Mouse (Mus musculus): ENCODE results near the gene Rnf8. TPM values are rescaled to one million over a fixed set of nuclear protein-coding genes. Genes with fewer than 3 reads are reported as not detected.

The Rnf8 gene
- polyA plus RNA-seq, 2 experiments = 55.5 to 75.4 TPM

DNA sequence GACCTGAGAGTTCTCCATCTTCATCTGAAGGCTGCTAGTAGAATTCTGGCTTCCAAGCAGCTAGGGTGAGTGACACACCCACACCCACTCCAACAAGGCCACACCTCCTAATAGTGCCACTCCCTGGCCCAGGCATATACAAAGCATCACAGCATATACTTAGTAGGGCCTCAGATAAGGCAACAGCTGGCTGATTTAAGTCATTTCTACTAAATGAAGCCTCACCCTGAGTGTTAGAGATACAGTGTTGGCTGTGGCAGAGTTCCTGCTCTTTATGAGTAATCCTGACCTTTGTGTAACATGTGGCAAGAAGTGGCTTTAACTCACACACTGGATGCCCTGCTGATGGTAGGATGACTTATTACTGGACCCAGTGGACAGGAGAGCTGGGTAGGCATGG, 55.3 kb downstream of the Rnf8 start:
- Histone ChIP-seq H3K9me3 (ENCODE audit: control insufficient read depth, low read length) (no peaks in the 10 kb centered on the region), H3K27me3 (ENCODE audit: control insufficient read depth, insufficient read depth, low read length) (no peaks in the 10 kb centered on the region), H3K4me2 (replicated peaks; ENCODE audit: low read depth, low read length, severe bottlenecking) (no peak overlapping the region), H3K9ac (ENCODE audit: low read depth, low read length, severe bottlenecking) (no peak overlapping the region), H3K4me3 (replicated peaks; ENCODE audit: low read length) (no peak overlapping the region), H3K27ac (replicated peaks; ENCODE audit: low read depth, low read length) (no peak overlapping the region), H3K4me1 (ENCODE audit: control insufficient read depth, insufficient read depth, low read length) (no peaks in the 10 kb centered on the region), H3K36me3 (ENCODE audit: control insufficient read depth, insufficient read depth, low read length) (peaks cover 73% of the 10 kb centered on the region)
- ATAC-seq (ENCODE audit: low FRiP score, low read depth) (no peak), DNase-seq (ENCODE audit: low spot score) (no peak)
- TF ChIP-seq POLR2A (IDR thresholded peaks at IDR 0.05; ENCODE audit: borderline replicate concordance, extremely low read depth, insufficient read depth, insufficient read length) = no peak

GRCm38 (mm10) chr17:29671021-29671420, 56.4 kb downstream of the Rnf8 start:
- H3K4me2 ChIP-seq (replicated peaks; ENCODE audit: low read depth, low read length, severe bottlenecking) = no peak overlapping the region
- peaks cover 75% of the 10 kb centered on the region for H3K36me3 ChIP-seq (ENCODE audit: control insufficient read depth, insufficient read depth, low read length)
- DNase-seq (ENCODE audit: low spot score) (no peak), ATAC-seq (ENCODE audit: low FRiP score, low read depth) (no peak)
- no peak for TF ChIP-seq POLR2A (IDR thresholded peaks at IDR 0.05; ENCODE audit: borderline replicate concordance, extremely low read depth, insufficient read depth, insufficient read length)
- WGBS = 91% methylated on average over 2 of the region's 2 CpGs
- H3K4me1 ChIP-seq (ENCODE audit: control insufficient read depth, insufficient read depth, low read length) = no peaks in the 10 kb centered on the region
- H3K27me3 ChIP-seq (ENCODE audit: control insufficient read depth, insufficient read depth, low read length) = no peaks in the 10 kb centered on the region
- H3K4me3 ChIP-seq (replicated peaks; ENCODE audit: low read length) = no peak overlapping the region
- H3K9ac ChIP-seq (ENCODE audit: low read depth, low read length, severe bottlenecking) = no peak overlapping the region
- H3K9me3 ChIP-seq (ENCODE audit: control insufficient read depth, low read length) = no peaks in the 10 kb centered on the region
- H3K27ac ChIP-seq (replicated peaks; ENCODE audit: low read depth, low read length) = no peak overlapping the region

- Histone ChIP-seq H3K4me2 (replicated peaks; ENCODE audit: low read depth, low read length, severe bottlenecking) (no peak overlapping the region), H3K9ac (ENCODE audit: low read depth, low read length, severe bottlenecking) (no peak overlapping the region), H3K36me3 (ENCODE audit: control insufficient read depth, insufficient read depth, low read length) (peaks cover 82% of the 10 kb centered on the region), H3K27ac (replicated peaks; ENCODE audit: low read depth, low read length) (no peak overlapping the region), H3K4me1 (ENCODE audit: control insufficient read depth, insufficient read depth, low read length) (no peaks in the 10 kb centered on the region), H3K4me3 (replicated peaks; ENCODE audit: low read length) (no peak overlapping the region), H3K27me3 (ENCODE audit: control insufficient read depth, insufficient read depth, low read length) (no peaks in the 10 kb centered on the region), H3K9me3 (ENCODE audit: control insufficient read depth, low read length) (no peaks in the 10 kb centered on the region)
- no peak for ATAC-seq (ENCODE audit: low FRiP score, low read depth)
- DNase-seq (ENCODE audit: low spot score) = no peak
- WGBS = 96% methylated on average over 4 of the region's 4 CpGs
- no peak for TF ChIP-seq POLR2A (IDR thresholded peaks at IDR 0.05; ENCODE audit: borderline replicate concordance, extremely low read depth, insufficient read depth, insufficient read length)
These were observed 58.7 kb downstream of the Rnf8 start for GRCm38 (mm10) chr17:29673325-29673724.

GRCm38 (mm10) chr17:29678526-29678925, 63.9 kb downstream of the Rnf8 start:
- no peaks in the 10 kb centered on the region for H3K27me3 ChIP-seq (ENCODE audit: control insufficient read depth, insufficient read depth, low read length)
- no peak overlapping the region for H3K4me2 ChIP-seq (replicated peaks; ENCODE audit: low read depth, low read length, severe bottlenecking)
- H3K27ac ChIP-seq (replicated peaks; ENCODE audit: low read depth, low read length) = no peak overlapping the region
- TF ChIP-seq POLR2A (IDR thresholded peaks at IDR 0.05; ENCODE audit: borderline replicate concordance, extremely low read depth, insufficient read depth, insufficient read length) = no peak
- H3K9me3 ChIP-seq (ENCODE audit: control insufficient read depth, low read length) = no peaks in the 10 kb centered on the region
- no peak overlapping the region for H3K9ac ChIP-seq (ENCODE audit: low read depth, low read length, severe bottlenecking)
- 88% methylated on average over 8 of the region's 8 CpGs for WGBS
- H3K4me3 ChIP-seq (replicated peaks; ENCODE audit: low read length) = no peak overlapping the region
- no peak for ATAC-seq (ENCODE audit: low FRiP score, low read depth)
- H3K4me1 ChIP-seq (ENCODE audit: control insufficient read depth, insufficient read depth, low read length) = no peaks in the 10 kb centered on the region
- no peak for DNase-seq (ENCODE audit: low spot score)
- peaks cover 98% of the 10 kb centered on the region for H3K36me3 ChIP-seq (ENCODE audit: control insufficient read depth, insufficient read depth, low read length)

GRCm38 (mm10) chr17:29679038-29679767, 64.6 kb downstream of the Rnf8 start:
- Histone ChIP-seq H3K4me1 (ENCODE audit: control insufficient read depth, insufficient read depth, low read length) (no peaks in the 10 kb centered on the region), H3K27ac (replicated peaks; ENCODE audit: low read depth, low read length) (no peak overlapping the region), H3K27me3 (ENCODE audit: control insufficient read depth, insufficient read depth, low read length) (no peaks in the 10 kb centered on the region), H3K4me2 (replicated peaks; ENCODE audit: low read depth, low read length, severe bottlenecking) (no peak overlapping the region), H3K36me3 (ENCODE audit: control insufficient read depth, insufficient read depth, low read length) (peaks cover 98% of the 10 kb centered on the region), H3K9ac (ENCODE audit: low read depth, low read length, severe bottlenecking) (no peak overlapping the region), H3K9me3 (ENCODE audit: control insufficient read depth, low read length) (no peaks in the 10 kb centered on the region), H3K4me3 (replicated peaks; ENCODE audit: low read length) (no peak overlapping the region)
- no peak for TF ChIP-seq POLR2A (IDR thresholded peaks at IDR 0.05; ENCODE audit: borderline replicate concordance, extremely low read depth, insufficient read depth, insufficient read length)
- ATAC-seq (ENCODE audit: low FRiP score, low read depth) (no peak), DNase-seq (ENCODE audit: low spot score) (no peak)
- WGBS = 90% methylated on average over 6 of the region's 6 CpGs
